Mouse (Mus musculus): ENCODE measurements around the gene Pde4b. TPM values are rescaled to one million over a fixed set of nuclear protein-coding genes. Genes with fewer than 3 reads are reported as not detected.

Pde4b gene
- polyA plus RNA-seq, 1 experiment, result 78.9 TPM

- H3K27ac ChIP-seq (ENCODE audit: insufficient read depth, low read length), result no peak overlapping the region; the same call in 1 of the 2 replicates
- H3K4me3 ChIP-seq (replicated peaks; ENCODE audit: insufficient read depth, low read depth, low read length), result no peak overlapping the region
- TF ChIP-seq POLR2A (IDR thresholded peaks at IDR 0.05; ENCODE audit: borderline replicate concordance, insufficient read depth, low read length) (no peak), CTCF (IDR thresholded peaks at IDR 0.05; ENCODE audit: borderline replicate concordance, insufficient read depth, low read depth, low read length) (no peak)
- no peak for DNase-seq
- no peaks in the 10 kb centered on the region for H3K27me3 ChIP-seq (ENCODE audit: control insufficient read depth, insufficient read depth, low read length)
- H3K4me1 ChIP-seq (ENCODE audit: control insufficient read depth, insufficient read depth, low read length), result peaks cover 26% of the 10 kb centered on the region
- WGBS, result 64% methylated on average over 8 of the region's 8 CpGs
Measured at GRCm38 (mm10) chr4:102569101-102569583, 481.8 kb downstream of the Pde4b start.

DNA sequence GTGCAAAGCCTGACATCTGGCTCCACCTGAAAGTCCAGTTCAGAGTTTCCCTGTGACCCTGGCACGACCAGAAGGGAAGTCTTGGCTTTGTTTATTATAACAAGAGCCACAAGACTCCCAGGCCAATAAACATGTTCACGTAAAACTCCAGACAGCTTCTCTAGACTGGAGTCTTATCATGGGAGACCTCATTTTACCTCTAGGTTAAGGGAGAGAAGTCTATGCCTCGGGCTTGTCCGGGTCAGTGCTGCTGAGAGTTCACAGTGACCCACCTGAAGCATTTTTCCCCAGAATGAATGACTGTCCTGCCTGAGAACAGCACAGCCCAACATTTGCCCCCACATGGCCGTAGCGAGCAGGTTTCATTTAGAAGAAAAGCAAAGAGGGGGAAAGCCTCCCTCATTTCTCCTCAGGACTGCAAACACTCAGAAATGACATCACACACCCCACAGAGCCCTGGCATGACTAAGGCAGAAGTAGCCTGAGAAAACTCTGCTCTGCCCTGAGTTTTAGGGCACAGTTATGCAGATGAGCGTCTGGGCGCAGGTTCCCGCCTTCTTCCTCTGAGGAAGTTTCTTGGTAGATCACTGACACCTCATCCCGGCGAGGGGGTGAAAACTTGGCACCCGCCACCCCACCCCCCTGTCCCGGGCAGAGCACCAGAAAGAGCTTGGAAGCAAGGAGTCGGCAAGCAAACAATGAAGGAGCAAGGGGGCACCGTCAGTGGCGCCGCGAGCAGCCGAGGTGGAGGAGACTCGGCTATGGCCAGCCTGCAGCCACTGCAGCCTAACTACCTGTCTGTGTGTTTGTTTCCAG is 482.8 kb downstream of the Pde4b start:
- H3K4me1 ChIP-seq (ENCODE audit: control insufficient read depth, insufficient read depth, low read length), result peaks cover 32% of the 10 kb centered on the region

DNA sequence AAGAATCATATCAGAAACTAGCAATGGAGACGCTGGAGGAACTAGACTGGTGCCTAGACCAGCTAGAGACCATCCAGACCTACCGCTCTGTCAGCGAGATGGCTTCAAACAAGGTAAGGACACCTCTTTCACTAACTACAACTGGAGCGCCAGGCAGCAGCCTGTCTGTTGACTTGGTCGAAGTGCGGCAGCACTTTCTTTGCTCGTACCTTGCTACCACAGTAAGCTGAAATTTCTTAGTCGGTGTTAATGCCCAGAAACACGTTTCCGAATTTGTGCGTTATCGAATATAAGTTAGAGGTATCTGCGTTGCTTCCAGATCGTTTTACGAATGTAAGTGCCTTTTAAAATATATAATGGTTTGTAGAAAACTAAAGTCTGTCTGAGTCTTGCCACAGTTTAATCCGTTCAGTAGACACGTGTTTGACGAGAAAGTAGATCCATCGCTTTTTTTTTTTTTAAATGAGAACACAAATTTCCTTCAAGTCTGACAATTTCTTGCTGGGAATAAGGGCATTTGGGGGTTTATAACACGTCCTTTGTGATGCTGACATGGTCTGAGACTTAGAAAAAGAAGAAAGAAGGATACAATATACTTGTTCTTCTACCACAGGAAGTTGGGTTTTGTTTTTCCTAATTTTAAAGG is 483.5 kb downstream of the Pde4b start:
- Histone ChIP-seq H3K27me3 (ENCODE audit: control insufficient read depth, insufficient read depth, low read length) (no peaks in the 10 kb centered on the region), H3K4me3 (replicated peaks; ENCODE audit: insufficient read depth, low read depth, low read length) (peak overlapping the region; percentile 52), H3K4me1 (ENCODE audit: control insufficient read depth, insufficient read depth, low read length) (peaks cover 36% of the 10 kb centered on the region), H3K27ac (ENCODE audit: insufficient read depth, low read length) (peak overlapping the region; percentile 77)
- 47% methylated on average over 20 of the region's 20 CpGs for WGBS
- TF ChIP-seq CTCF (IDR thresholded peaks at IDR 0.05; ENCODE audit: borderline replicate concordance, insufficient read depth, low read depth, low read length), result no peak
- TF ChIP-seq POLR2A (IDR thresholded peaks at IDR 0.05; ENCODE audit: borderline replicate concordance, insufficient read depth, low read length), result no peak
- DNase-seq, result no peak

More for the DNA sequence above, 482.8 kb downstream of the Pde4b start:
- no peak for TF ChIP-seq POLR2A (IDR thresholded peaks at IDR 0.05; ENCODE audit: borderline replicate concordance, insufficient read depth, low read length)
- TF ChIP-seq CTCF (IDR thresholded peaks at IDR 0.05; ENCODE audit: borderline replicate concordance, insufficient read depth, low read depth, low read length), result no peak
- Histone ChIP-seq H3K4me3 (replicated peaks; ENCODE audit: insufficient read depth, low read depth, low read length) (peak overlapping the region; percentile 52), H3K27me3 (ENCODE audit: control insufficient read depth, insufficient read depth, low read length) (no peaks in the 10 kb centered on the region), H3K27ac (ENCODE audit: insufficient read depth, low read length) (peak overlapping the region; percentile 77)
- peak; percentile 61 to 62 for DNase-seq
- 9% methylated on average over 20 of the region's 20 CpGs for whole genome bisulfite sequencing

GRCm38 (mm10) chr4:102572031-102572430 is 484.7 kb downstream of the Pde4b start:
- WGBS, result 86% methylated on average over 6 of the region's 6 CpGs
- Histone ChIP-seq H3K27me3 (ENCODE audit: control insufficient read depth, insufficient read depth, low read length) (no peaks in the 10 kb centered on the region), H3K4me1 (ENCODE audit: control insufficient read depth, insufficient read depth, low read length) (peaks cover 34% of the 10 kb centered on the region), H3K4me3 (replicated peaks; ENCODE audit: insufficient read depth, low read depth, low read length) (no peak overlapping the region), H3K27ac (ENCODE audit: insufficient read depth, low read length) (no peak overlapping the region)
- DNase-seq, result no peak
- TF ChIP-seq POLR2A (IDR thresholded peaks at IDR 0.05; ENCODE audit: borderline replicate concordance, insufficient read depth, low read length) (no peak), CTCF (IDR thresholded peaks at IDR 0.05; ENCODE audit: borderline replicate concordance, insufficient read depth, low read depth, low read length) (no peak)

DNA sequence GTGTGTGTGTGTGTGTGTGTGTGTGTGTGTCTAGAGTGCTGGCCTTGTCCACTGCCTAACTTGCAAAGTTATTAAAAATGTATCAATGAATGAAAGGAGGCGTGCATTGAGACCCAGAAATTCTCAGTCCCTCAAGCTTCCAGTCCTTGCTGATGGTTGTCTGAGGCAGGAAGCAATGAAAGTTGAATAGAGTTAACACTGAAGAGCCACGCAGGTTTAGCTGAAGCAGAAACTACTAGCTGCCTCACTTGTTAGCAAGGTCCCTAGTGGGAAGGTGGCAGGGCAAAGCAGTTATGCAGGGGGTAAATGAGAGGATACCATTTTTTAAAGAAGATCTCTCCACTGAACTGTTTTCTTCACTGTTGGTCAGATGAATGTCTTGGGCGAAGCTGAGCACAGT is 485.2 kb downstream of the Pde4b start:
- Histone ChIP-seq H3K27ac (ENCODE audit: insufficient read depth, low read length) (no peak overlapping the region), H3K4me3 (replicated peaks; ENCODE audit: insufficient read depth, low read depth, low read length) (peak overlapping the region; percentile 8), H3K27me3 (ENCODE audit: control insufficient read depth, insufficient read depth, low read length) (no peaks in the 10 kb centered on the region), H3K4me1 (ENCODE audit: control insufficient read depth, insufficient read depth, low read length) (peaks cover 32% of the 10 kb centered on the region)
- WGBS, result 90% methylated on average over 3 of the region's 3 CpGs
- TF ChIP-seq POLR2A (IDR thresholded peaks at IDR 0.05; ENCODE audit: borderline replicate concordance, insufficient read depth, low read length) (no peak), CTCF (IDR thresholded peaks at IDR 0.05; ENCODE audit: borderline replicate concordance, insufficient read depth, low read depth, low read length) (no peak)
- no peak for DNase-seq

- WGBS, result 90% methylated on average over 4 of the region's 4 CpGs
- no peak for DNase-seq
- Histone ChIP-seq H3K27ac (ENCODE audit: insufficient read depth, low read length) (no peak overlapping the region; the same call in 1 of the 2 replicates), H3K27me3 (ENCODE audit: control insufficient read depth, insufficient read depth, low read length) (no peaks in the 10 kb centered on the region), H3K4me3 (replicated peaks; ENCODE audit: insufficient read depth, low read depth, low read length) (no peak overlapping the region), H3K4me1 (ENCODE audit: control insufficient read depth, insufficient read depth, low read length) (peaks cover 26% of the 10 kb centered on the region)
- TF ChIP-seq POLR2A (IDR thresholded peaks at IDR 0.05; ENCODE audit: borderline replicate concordance, insufficient read depth, low read length), result no peak
Measured at GRCm38 (mm10) chr4:102573361-102573781, 486.0 kb downstream of the Pde4b start.

- peak in 1 of 2 experiments; percentile 54 for DNase-seq
- Histone ChIP-seq H3K4me1 (ENCODE audit: control insufficient read depth, insufficient read depth, low read length) (peaks cover 23% of the 10 kb centered on the region), H3K27ac (ENCODE audit: insufficient read depth, low read length) (peak overlapping the region; percentile 64), H3K4me3 (replicated peaks; ENCODE audit: insufficient read depth, low read depth, low read length) (peak overlapping the region; percentile 25), H3K27me3 (ENCODE audit: control insufficient read depth, insufficient read depth, low read length) (no peaks in the 10 kb centered on the region)
- WGBS, result 27% methylated on average over 9 of the region's 9 CpGs
- TF ChIP-seq POLR2A (IDR thresholded peaks at IDR 0.05; ENCODE audit: borderline replicate concordance, insufficient read depth, low read length), result no peak
- no peak for TF ChIP-seq CTCF (IDR thresholded peaks at IDR 0.05; ENCODE audit: borderline replicate concordance, insufficient read depth, low read depth, low read length)
Measured at GRCm38 (mm10) chr4:102574226-102574625, 486.9 kb downstream of the Pde4b start.
